Comparison of ENCODE assay signal across 9 mouse cellular contexts in the genomic region with DNA sequence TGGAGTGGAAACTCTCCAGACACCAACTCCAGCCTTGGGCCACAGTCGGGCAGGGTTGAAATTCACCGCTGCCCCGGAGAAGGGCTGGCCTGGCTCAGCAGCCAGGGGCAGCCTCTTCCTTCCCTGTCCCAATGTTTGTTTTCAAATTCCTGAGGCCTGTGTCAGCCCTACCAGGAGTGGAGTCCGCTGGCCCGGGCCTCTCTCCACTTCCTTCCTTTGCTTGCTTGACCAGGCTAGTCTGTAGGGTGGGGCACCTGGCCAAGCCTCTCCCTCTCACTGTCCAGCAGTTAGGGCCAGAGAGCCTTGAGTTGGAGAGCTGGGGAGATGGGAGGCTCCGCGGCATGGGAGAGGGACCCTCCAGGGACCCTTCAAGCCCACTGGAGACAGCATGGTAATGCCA. TPM values are rescaled to one million over a fixed set of nuclear protein-coding genes. Genes with fewer than 3 reads are reported as not detected.
DNase-seq lines count a peak whose midpoint lies in the region; ATAC-seq and TF ChIP-seq lines count a peak whose summit lies in the region.
"Had no signal": no experiment of that assay in that cellular context is flagged by ENCODE, and none has a peak within 500 bp of the region (broad histone marks: within the 10 kb centered on the region; RNA-seq: fewer than 3 reads in every experiment).

No protein-coding gene starts in this region.

- no peak for TF ChIP-seq CTCF in embryonic fibroblast, embryonic 13.5 days (IDR thresholded peaks at IDR 0.05; ENCODE audit: borderline replicate concordance, insufficient read depth, low read length)

- no peak overlapping the region for H3K4me3 ChIP-seq in embryonic fibroblast, embryonic 13.5 days (ENCODE audit: insufficient read depth, low read length)
- H3K4me3 ChIP-seq in hindbrain, embryonic 10.5 days: no peak overlapping the region
- no peak overlapping the region for H3K4me3 ChIP-seq in limb, embryonic 13.5 days
- no peak overlapping the region for H3K4me3 ChIP-seq in midbrain, embryonic 15.5 days

- peaks cover 47% of the 10 kb centered on the region for H3K27me3 ChIP-seq in hindbrain, embryonic 10.5 days (ENCODE audit: insufficient read depth, poor library complexity, severe bottlenecking)
- no peaks in the 10 kb centered on the region for H3K27me3 ChIP-seq in limb, embryonic 13.5 days
- no peaks in the 10 kb centered on the region for H3K27me3 ChIP-seq in midbrain, embryonic 15.5 days (replicated peaks)

- no peaks in the 10 kb centered on the region for H3K9me3 ChIP-seq in hindbrain, embryonic 10.5 days
- H3K9me3 ChIP-seq in limb, embryonic 13.5 days: no peaks in the 10 kb centered on the region
- H3K9me3 ChIP-seq in midbrain, embryonic 15.5 days: no peaks in the 10 kb centered on the region

- TF ChIP-seq POLR2A in embryonic fibroblast, embryonic 13.5 days (IDR thresholded peaks at IDR 0.05; ENCODE audit: low read depth, low read length): peak; percentile 70

- WGBS in hindbrain, embryonic 10.5 days: 49% methylated on average over 7 of the region's 7 CpGs
- WGBS in limb, embryonic 13.5 days: 49% methylated on average over 7 of the region's 7 CpGs
- WGBS in midbrain, embryonic 15.5 days: 54% methylated on average over 7 of the region's 7 CpGs

- H3K27ac ChIP-seq in embryonic fibroblast, embryonic 13.5 days (ENCODE audit: insufficient read depth, low read length): peak overlapping the region; percentile 88
- peak overlapping the region; percentile 83 for H3K27ac ChIP-seq in hindbrain, embryonic 10.5 days
- peak overlapping the region; percentile 52 for H3K27ac ChIP-seq in limb, embryonic 13.5 days
- H3K27ac ChIP-seq in midbrain, embryonic 15.5 days: peak overlapping the region; percentile 36; the same call in 1 of the 2 replicates

- no peak for ATAC-seq in limb, embryonic 13.5 days (ENCODE audit: low FRiP score, low read depth)
- no peak for ATAC-seq in midbrain, embryonic 15.5 days (replicated peaks)
- no peak for ATAC-seq in activated CD4-positive, CD25-positive, alpha-beta regulatory T cell, adult 4 months

- peak; percentile 86 for DNase-seq in adrenal gland, adult 2 months
- peak; percentile 45 for DNase-seq in hindbrain, embryonic 10.5 days (ENCODE audit: low spot score)
- DNase-seq in layer of hippocampus, adult 11-12 months (ENCODE audit: low spot score): no peak
- DNase-seq in layer of hippocampus, postnatal 14 days (ENCODE audit: low spot score in 2 of 2): no peak

- H3K4me2 ChIP-seq in limb, embryonic 13.5 days (replicated peaks): no peak overlapping the region
- no peak overlapping the region for H3K4me2 ChIP-seq in midbrain, embryonic 15.5 days

- no peaks in the 10 kb centered on the region for H3K36me3 ChIP-seq in hindbrain, embryonic 10.5 days
- H3K36me3 ChIP-seq in limb, embryonic 13.5 days: no peaks in the 10 kb centered on the region
- H3K36me3 ChIP-seq in midbrain, embryonic 15.5 days (replicated peaks): no peaks in the 10 kb centered on the region

- peaks cover 44% of the 10 kb centered on the region for H3K4me1 ChIP-seq in embryonic fibroblast, embryonic 13.5 days (ENCODE audit: control insufficient read depth, insufficient read depth, low read length)
- peaks cover 75% of the 10 kb centered on the region for H3K4me1 ChIP-seq in hindbrain, embryonic 10.5 days (replicated peaks)
- peaks cover 42% of the 10 kb centered on the region for H3K4me1 ChIP-seq in limb, embryonic 13.5 days
- peaks cover 23% of the 10 kb centered on the region for H3K4me1 ChIP-seq in midbrain, embryonic 15.5 days

- H3K9ac ChIP-seq in limb, embryonic 13.5 days: no peak overlapping the region
- no peak overlapping the region for H3K9ac ChIP-seq in midbrain, embryonic 15.5 days

RNA-seq across cellular contexts. Expression of a gene that starts 22.9 kb away (rescaled TPM):
- 10 to 100 TPM; 11.7 to 19.4 TPM for total RNA-seq in adrenal gland, adult 2 months (2021)
- polyA plus RNA-seq in adrenal gland, adult 2 months (2012; rRNA removed): 18.0 and 24.1 TPM in 2 replicates
- polyA plus RNA-seq in embryonic fibroblast, embryonic 13.5 days (2011; ENCODE audit: insufficient read length, low read depth, missing spikeins): 16.7 and 28.6 TPM in 2 replicates
- 3.3 and 4.4 TPM in 2 replicates for polyA plus RNA-seq in hindbrain, embryonic 10.5 days (2016; fragmentation: Nextera tagmentation; extraction: Ambion mirVana)
- 2.6 and 3.9 TPM in 2 replicates for polyA plus RNA-seq in limb, embryonic 13.5 days (2015; fragmentation: Nextera tagmentation; extraction: Ambion mirVana)
- polyA plus RNA-seq in midbrain, embryonic 15.5 days (2015; fragmentation: Nextera tagmentation; extraction: Ambion mirVana): 1.6 and 1.7 TPM in 2 replicates
- total RNA-seq in layer of hippocampus, postnatal 14 days (2021): 1 to 10 TPM; 1.8 to 2.0 TPM
- not detected for polyA plus RNA-seq in activated CD4-positive, CD25-positive, alpha-beta regulatory T cell, adult 4 months (2017; shearing (Covaris generic))

RNA-seq across cellular contexts. Expression of a gene that starts 38.9 kb away (rescaled TPM):
- 10 to 100 TPM; 50.9 to 65.1 TPM for total RNA-seq in adrenal gland, adult 2 months (2021)
- polyA plus RNA-seq in adrenal gland, adult 2 months (2012; rRNA removed): 58.3 and 75.8 TPM in 2 replicates
- polyA plus RNA-seq in embryonic fibroblast, embryonic 13.5 days (2011; ENCODE audit: insufficient read length, low read depth, missing spikeins): 15.2 and 16.4 TPM in 2 replicates
- polyA plus RNA-seq in hindbrain, embryonic 10.5 days (2016; fragmentation: Nextera tagmentation; extraction: Ambion mirVana): 1.7 and 4.3 TPM in 2 replicates
- 8.1 and 10.9 TPM in 2 replicates for polyA plus RNA-seq in limb, embryonic 13.5 days (2015; fragmentation: Nextera tagmentation; extraction: Ambion mirVana)
- 1.0 and 1.7 TPM in 2 replicates for polyA plus RNA-seq in midbrain, embryonic 15.5 days (2015; fragmentation: Nextera tagmentation; extraction: Ambion mirVana)
- total RNA-seq in layer of hippocampus, postnatal 14 days (2021): 10 to 100 TPM in 1 of 2 experiments, 1 to 10 TPM in 1; 9.7 to 11.7 TPM
- polyA plus RNA-seq in activated CD4-positive, CD25-positive, alpha-beta regulatory T cell, adult 4 months (2017; shearing (Covaris generic)): not detected
- total RNA-seq: neutrophil, adult 5-6 weeks had no signal

Comparison
In these comparisons a context has a peak if more than half of its experiments do, and no peak if none do; other contexts are left out.
1. DNase-seq: peak in adrenal gland, adult 2 months (single experiment) and hindbrain, embryonic 10.5 days (single experiment); none in layer of hippocampus, adult 11-12 months (single experiment) and layer of hippocampus, postnatal 14 days (0 of 2).
2. H3K27ac ChIP-seq: peak in every context shown above with its lines; median percentile 88 in embryonic fibroblast, embryonic 13.5 days; 83 in hindbrain, embryonic 10.5 days; 52 in limb, embryonic 13.5 days; 36 in midbrain, embryonic 15.5 days.